Mouse (Mus musculus): ENCODE measurements around the gene Ptprd.

Gene Ptprd

DNA sequence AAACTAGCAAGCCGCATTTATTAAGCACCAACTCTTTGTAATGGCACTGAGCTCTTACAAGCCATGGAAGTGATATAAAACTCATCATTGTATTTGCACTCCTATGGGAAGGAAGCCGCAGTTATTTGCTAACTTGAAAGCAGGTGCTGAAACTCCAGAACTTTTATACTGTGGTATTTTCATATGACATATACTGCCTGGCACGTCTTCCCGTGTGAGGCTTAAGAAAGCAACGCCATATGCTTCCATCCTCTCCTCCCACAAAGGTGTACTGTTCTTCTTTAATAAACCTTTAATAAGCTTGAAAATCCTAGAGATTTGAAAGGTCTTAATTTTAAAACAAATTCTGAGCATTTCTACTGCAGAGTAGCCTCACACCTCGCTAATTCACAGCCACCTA lies 1595.1 kb downstream of the Ptprd start:
- DNase-seq (ENCODE audit: low spot score): no peak

DNA sequence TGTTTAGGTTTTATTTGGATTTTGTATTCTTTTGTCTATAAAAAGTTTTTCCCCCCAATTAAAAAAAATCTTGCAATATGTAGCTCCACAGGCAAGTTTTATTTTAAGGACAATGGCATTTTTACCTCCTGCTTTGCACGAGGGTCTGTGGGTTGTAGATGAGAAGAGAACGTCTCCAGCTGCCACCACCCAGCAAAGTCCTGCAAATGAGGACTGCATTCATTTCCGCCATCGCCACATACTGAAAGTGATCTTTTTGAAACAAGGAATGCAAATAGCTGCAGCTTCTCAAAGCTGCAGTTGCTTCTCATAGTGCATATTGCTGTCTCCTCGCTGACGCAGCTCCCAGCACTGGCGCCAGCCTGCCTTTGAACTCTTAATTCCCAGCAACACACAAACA lies 1603.5 kb downstream of the Ptprd start:
- DNase-seq (ENCODE audit: low spot score): no peak

DNA sequence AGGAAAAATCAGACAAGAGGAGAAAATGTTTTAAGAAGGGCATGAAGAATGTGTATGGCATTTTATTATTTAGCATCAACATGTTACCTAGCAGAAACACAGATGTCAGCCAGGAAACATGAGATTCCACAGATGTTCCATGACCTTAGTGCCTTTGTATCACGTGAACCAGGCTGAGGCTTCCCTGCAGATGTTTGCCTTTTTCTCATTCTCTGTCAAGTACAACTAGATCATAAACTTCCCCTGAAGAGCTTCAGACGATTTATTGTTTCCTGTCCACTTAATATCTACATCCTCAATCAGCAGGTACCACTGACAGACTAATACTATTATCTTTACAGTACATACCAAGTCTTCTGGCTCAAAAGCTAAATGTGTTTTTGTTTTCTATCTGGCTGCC lies 1605.0 kb downstream of the Ptprd start:
- no peak for DNase-seq (ENCODE audit: low spot score)

DNA sequence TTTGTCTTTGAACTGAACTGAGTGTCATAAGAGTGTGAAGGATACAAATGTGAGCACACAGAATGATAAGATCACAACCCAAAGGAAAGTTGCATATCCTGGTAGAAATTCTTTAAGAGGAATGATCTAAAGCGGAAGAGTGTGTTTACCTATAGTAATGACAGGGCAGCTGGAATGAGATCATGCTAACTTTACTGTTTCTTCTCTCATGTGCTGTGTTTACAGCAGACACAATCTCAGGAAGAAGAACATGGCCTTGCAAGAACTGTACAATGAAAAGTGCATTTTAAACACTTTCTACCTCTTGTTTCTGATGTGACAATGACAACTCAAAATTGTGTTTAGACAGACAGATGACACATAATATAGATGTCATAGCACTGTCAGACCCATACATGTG lies 1621.0 kb downstream of the Ptprd start:
- DNase-seq (ENCODE audit: low spot score): no peak

DNA sequence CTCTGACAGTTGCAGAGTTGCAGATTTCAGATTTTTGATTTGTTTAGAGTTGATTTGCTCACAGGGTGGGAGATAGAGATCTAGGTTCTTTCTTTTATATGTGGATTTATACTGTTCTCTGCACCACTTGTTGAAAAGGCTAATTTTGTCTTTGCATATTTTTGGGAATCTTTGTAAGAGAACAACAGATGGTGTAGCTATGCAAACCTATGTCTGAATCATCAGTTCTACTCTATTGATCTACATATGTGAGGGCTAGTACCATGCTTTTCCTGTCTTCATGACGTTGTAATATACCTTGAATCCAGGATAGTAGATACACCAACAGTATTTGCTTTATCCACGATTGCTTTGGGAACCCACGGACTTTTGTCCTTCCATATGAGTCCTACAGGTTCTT lies 1628.7 kb downstream of the Ptprd start:
- no peak for DNase-seq (ENCODE audit: low spot score)

DNA sequence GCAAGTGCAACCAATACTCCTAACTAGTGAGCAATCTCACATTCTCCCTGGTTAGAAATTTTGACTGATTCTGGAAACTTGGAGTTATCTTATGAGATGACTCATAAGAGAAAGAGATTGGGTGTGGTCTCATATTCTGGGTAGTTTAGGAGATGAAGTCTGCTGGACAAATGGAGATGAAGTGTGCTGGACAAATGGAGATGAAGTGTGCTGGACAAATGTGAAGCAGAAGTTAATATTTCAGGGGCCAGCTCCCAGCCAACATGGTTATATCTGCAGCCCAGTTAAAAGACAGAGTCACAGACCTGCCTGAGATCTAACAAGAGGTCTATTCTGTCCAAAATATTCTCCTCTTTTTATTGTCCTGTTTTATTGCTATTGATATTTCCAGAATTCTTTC lies 1645.8 kb downstream of the Ptprd start:
- no peak for DNase-seq (ENCODE audit: low spot score)

DNA sequence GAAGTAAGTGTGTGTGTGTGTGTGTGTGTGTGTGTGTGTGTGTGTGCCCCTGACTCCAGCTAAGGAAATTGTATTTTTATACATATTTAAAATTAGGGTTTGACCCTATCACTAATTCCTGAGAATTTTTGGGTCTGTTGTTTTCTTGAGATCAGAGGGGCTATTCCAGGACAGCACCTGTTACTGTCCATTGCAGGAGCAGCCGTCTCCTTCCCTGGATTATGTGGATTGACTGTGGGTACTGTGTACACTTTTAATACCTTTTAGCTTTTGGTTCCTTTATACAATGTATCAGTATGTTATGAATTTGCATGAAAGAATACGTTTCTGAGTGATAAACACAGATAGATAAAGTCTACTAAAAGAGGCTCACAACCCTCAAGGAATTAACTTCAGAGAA lies 1670.0 kb downstream of the Ptprd start:
- no peak for DNase-seq (ENCODE audit: low spot score)

DNA sequence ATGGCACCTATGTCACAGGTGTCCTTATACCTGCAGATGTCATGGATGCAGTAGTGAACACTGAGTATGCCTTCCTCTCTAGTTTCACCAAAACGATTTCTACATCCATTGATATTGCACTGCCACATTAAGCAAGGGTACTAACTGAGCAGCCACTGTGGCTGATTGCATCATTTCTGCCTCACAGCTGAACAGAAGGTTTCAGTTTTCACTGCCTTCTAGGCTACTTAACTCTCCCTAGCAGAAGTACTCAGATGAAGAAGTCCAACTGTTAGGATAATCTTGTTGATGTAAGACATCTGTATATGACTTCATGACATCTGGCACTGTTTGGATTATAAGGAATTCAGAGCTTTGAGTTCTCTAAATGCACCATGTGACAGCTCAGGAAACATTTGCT lies 1678.8 kb downstream of the Ptprd start:
- DNase-seq (ENCODE audit: low spot score): no peak

DNA sequence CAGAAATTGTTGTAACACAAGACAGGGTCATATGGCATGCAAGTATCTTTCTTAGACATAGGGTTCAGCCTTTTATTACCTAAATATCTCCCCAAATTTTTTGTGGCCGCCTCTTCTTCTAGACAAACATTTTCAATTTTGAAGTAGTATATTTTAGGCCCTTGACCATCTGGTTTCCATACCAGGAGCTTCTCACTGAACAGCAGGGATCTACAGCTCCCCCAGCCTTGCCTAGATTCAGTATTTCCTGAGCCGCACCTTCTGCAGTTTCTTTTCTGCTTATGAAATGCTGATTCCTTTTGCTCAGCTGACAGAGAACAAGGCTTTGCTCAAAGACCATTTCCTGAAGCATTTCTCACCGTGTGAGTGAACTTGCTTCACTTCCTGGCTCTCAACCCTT lies 1686.5 kb downstream of the Ptprd start:
- peak; percentile 25 for DNase-seq (ENCODE audit: low spot score)

DNA sequence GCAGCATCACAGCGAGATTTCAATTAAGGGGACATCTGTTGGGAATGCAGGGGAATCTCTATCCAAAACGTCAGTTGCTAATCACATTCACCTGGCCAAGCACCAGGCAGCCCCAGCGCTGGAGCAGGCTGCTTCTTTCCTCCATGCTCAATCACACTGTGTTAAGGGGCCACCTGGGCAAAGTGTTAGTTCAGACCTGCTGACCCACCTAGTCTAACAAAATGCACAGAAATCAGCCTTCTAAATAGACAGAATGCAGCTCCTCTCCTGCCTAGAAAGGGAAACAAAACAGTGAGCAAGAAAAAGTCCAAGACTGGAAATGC lies 1708.5 kb downstream of the Ptprd start:
- DNase-seq (ENCODE audit: low spot score): no peak

DNA sequence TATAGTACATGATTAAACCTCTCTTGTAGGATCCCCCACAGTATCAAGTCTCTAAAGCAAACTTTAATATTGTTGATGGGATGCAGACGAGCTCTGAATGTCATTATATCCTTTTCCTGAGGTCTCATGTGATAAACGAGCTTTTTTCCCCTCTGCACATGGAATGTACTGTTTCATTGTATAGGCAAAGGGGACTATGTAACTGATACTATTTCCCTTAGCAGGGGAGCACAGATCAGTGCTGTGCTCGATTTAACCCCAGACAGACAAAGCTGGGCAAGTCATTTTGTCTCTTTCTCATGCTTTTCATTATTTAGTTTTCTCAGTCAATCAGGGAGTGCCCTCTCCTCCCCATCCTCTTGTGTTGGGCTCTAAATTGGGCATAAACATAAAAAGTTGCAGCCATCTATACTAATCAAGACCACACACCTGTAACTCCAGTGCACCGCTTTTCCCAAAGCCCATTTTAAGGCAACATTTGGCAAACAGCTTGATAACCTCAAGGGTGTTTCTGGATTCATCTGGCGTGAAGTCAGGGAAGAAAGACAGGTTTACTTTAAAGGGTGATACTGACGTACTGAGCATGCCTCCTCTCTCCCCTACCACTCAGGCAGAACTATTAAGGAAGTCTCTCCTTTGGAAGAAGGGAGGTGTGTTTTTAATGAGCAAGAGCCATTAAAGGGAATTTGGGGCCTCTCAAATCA lies 1709.0 kb downstream of the Ptprd start:
- no peak for DNase-seq (ENCODE audit: low spot score)

DNA sequence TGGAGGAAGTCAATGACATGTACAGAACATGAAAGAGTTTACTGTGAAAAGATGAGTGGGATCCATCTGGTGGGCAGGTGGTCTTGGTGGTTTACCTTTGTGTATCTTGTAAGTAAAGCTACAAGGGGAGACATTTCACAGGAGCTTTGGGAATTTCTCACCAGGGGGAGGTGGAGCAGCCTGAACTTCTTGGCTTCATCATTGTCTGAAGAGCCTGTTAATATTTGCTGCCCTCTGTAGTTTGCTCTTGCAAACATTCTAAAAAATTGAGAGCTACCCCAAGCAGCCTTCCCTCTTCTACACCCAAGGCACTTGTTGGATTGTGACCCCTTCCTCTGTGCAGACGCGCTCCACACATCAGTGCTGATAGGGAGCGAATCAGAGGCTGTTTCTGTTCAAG lies 1725.9 kb downstream of the Ptprd start:
- DNase-seq (ENCODE audit: low spot score): no peak

DNA sequence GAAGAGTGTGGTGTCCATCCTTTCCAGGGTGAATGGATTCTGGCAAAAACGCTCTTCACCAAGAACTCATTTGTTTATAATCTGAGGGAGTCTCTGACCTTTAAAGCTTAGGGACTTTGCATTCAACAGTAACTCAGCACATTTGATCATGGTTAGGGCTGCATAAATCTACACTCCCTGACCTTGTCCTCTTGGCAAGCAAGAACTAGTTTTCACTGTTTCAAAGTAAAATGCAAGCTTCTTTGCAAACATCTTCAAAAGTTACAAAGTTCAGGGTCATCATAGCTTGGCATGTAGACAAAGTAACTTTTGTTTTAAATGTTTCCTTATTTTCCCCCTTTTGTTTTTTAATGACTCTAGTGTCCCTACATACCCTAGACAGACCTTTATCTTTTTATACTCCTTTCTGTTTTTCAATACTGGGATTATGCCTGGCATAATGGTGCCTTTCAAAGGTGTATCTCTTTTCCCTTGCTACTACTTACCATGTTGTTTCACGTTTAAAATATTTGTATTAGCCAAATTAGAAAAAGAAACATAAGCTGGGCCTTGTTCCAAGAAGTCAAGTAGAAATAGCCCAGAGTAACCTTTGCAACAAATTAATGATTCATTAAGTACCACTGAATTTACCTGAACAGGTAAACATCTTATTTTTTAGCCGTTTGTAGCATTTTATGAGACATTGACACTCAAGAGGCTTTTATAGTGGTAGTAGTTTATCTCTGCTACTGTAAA lies 1743.2 kb downstream of the Ptprd start:
- DNase-seq (ENCODE audit: low spot score): no peak

DNA sequence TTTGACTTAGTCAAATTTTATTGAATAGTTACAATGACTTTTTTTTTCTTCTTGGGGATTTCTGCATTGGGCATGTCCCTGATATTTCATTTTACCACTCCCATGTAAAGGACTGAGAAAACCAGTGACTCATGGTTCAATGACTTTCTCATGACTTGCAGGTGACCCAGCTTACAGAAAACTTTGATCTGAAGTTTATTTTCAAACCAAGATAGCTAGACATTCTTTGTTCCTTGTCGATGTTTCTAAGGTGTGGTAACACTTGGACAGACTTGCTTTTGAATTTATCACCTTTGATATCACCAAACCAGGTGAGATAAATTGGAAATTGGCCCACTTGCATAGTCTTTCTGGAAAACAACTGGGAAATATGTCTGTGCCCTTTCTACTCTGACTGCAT lies 1747.1 kb downstream of the Ptprd start:
- no peak for DNase-seq (ENCODE audit: low spot score)

DNA sequence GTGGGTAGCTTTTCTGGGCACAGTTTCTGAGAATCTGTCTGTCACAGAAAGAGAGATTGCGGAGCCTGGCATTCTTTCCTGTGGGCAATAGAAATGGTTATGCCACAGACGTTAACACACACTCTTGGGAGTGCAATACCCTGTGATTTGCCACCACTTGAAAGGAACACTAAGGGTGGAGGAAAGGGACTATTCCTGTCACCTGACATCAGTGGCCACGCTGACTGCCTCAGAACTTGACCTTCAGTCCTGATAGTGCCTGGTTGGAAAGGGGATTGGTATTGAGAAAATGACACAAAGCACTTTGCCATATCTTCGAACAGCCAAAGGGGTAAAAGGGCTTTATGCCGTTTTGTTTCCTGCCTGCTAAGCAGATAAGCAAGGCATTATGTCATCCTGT lies 1750.4 kb downstream of the Ptprd start:
- no peak for DNase-seq (ENCODE audit: low spot score)

DNA sequence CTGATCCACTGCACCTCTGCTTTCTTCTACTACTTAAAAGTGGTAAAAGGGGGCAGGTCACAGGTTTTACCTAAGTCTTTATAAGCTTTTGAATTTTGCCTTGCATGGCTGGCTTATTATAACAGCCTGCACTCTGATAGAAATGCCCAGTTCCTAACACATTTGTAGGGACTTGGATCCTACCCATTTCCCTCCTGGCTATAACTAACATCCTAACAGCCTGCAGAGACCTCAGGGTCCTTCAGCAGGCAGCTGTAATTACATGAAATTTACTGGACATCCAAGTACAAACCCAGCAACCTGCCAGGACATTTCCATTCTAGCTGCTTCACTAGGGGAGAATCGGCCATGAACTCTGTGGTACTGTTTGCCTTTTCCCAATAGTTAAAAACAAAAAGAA lies 1751.2 kb downstream of the Ptprd start:
- DNase-seq (ENCODE audit: low spot score): no peak

DNA sequence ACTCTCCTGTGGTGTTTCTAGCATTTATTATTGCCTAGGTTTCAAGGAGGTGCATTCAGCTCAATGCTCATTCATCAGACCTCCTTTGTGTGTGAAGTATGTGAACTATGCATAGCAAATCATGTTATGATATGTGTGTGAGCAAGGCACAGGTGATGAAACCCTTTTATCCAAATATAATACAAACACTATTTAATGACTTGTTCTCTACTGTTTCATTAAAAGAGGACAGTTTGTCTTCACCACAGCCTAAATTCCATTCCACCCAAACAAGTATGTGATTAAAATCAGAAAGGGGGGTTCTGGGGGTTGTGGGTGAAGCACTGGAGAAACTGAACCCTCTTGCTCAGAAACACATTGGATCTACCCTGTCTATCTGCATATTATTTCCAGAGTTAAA lies 1752.1 kb downstream of the Ptprd start:
- no peak for DNase-seq (ENCODE audit: low spot score)

DNA sequence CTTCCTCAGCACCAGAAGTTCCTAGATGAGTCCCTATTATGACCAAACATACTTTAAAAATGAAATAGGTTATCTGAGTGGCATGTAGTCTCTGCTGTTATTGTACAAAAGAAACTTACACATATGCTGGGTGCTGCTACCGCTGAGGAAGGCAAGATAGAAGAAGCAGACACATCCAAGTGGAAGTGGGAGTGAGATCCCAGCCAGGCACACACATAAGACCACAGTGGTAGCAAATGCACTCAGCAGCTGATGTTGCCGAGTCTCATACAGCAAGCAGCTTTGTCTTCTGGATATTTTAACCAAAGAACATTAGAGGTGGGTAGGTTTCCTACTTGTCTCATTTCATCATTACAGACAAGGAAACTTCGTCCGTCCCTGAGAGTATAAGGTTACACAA lies 1759.5 kb downstream of the Ptprd start:
- no peak for DNase-seq (ENCODE audit: low spot score)

DNA sequence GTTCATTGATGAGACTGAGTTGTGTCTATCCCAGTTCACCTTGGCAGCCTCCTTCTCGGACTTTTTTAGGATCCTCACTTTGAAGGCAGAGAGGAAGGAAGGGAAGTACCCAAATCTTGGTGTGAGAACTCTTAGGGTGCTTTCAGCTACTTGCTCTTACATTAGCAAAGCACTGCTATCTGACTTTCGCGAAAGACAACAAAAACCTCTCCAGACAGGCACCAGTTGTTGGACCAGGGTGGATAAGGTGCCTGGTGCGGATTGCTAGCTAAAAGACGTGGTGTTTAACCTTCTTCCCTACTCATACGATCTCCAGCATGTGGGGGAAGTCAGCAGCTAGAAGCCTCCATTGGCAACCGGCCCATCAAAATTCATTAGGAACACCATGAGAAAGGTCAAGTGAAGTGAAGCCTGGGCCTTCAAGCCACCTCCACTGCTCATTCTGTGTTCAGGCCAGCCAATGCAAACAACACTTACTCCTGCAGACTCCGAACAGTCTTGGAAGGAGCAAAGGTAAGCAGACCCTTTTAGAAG lies 1760.7 kb downstream of the Ptprd start:
- no peak for DNase-seq (ENCODE audit: low spot score)

DNA sequence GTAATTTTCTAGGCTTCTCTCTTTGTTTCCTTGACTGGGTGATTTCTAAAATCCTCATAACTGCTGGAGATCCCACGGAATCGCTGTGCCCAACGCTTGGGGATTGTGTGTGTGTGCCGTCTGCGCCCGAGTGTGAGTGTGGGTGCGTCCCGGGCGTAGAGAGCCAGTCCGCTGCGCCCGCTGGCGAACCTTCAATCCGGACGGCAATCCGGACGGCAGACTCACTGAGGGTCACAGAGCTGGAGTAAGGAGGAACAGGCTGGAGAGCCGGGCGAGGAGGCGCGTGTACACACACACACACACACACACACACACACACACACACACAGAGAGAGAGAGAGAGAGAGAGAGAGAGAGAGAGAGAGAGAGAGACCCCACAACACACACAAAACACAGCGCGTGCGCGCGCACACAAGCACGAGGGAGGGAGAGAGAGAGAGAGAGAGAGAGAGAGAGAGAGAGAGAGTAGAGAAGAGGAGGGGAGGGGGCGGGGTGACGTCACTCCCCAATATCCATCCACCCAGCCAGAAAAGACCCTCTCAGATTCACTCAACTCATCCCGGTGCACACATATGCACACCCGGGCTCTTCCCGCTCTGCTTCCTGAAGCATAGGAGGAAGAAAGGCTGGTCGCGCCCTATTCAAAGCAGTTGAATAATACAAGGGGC lies 1761.3 kb downstream of the Ptprd start:
- no peak for DNase-seq (ENCODE audit: low spot score)

DNA sequence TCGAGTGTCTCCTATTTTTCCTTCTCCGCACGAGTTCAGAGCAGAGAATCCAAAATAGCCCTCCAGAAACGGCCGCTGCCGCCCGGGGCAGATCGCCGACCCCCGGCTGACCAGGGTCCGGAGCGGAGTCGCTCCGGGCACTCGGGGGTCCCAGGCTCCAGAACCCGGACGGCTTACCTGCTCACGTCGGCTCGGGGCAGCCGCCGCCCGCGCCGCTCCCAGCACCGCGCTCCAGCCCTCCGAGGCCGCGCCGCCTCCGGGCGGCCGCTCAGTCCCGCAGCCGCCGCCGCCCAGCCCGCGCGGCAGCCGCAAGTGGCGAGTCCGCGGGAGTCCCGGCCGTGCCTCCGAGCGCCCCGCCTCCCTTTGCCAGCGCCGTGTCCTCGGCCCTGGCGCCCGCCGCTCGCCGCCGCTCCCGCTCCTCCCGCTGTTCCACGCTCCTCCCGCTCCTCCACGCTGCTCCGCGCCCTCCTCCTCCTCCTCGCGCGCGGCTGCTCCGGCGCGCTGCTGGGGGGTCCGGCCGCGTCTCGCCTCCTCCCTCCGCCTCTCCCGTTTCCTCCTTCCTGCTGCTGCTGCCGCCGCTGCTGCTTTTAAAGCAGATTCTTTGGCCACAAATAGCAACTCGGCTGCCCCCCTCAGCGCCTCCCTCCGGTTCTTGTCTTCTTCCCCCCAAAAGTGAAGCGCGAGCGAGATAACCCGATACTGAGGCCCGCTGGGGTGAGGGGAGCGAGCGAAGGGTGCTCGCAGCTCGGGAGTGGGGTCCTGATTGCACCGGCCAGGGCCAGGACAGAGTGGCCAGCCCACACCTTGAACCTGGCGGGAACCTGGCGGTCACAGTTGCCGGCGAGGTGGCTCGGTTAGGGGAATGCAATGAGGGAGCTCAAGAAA lies 1762.1 kb downstream of the Ptprd start:
- DNase-seq (ENCODE audit: low spot score): peak; percentile 44
